Mouse (Mus musculus): Measurements from ENCODE around the gene Rbm20. TPM values are rescaled to one million over a fixed set of nuclear protein-coding genes. Genes with fewer than 3 reads are reported as not detected.

Gene Rbm20
- polyA plus RNA-seq, 1 experiment from 2014 or later = 0.62 TPM

DNA sequence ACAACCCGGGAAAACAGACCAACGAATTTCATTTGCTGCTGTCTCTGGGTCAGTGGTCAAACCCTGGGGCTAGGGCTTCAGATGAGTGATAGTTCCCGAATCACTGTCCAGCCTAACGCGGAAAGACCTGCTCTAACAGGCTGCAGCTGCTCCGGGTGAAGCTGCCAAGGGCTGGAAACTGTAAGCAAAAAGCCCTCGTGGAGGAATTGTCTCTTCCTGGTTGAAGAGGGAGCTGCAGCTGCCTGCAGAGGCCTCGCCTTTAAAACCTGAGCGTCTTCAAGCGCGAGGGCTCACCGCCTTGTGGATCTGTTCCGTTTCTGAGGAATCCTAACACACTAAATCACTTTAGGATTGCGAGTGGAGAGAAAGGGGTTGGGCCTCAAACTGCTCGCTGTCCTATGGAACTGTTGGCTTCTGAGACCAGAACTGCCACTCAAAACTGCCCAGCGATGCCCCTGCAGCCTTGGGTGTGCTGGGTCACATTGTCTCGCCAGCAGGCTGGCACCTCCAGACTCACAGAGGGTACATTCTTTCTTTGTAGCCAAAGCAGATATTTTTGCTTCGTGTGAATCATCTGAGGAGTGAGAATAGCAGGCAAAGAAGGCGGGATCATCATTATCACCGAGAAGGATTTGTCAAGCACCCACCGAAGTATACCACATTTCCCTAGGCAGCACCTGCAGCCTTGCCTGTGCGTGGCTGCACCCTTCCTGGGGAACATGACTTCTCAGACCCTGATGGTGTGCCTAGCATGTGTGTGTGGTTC lies 74.5 kb downstream of the Rbm20 start:
- Histone ChIP-seq H3K4me2 (ENCODE audit: low read length) (no peak overlapping the region), H3K4me1 (replicated peaks; ENCODE audit: control insufficient read depth, insufficient read depth, low read length) (peaks cover 5% of the 10 kb centered on the region; the same call in 1 of the 2 replicates), H3K27me3 (replicated peaks; ENCODE audit: control insufficient read depth, insufficient read depth, low read length) (no peaks in the 10 kb centered on the region), H3K9me3 (ENCODE audit: control insufficient read depth, low read length) (0 out of 2 replicates have a peak, but pooled peaks cover 3% of the 10 kb centered on the region), H3K4me3 (ENCODE audit: low read depth, low read length) (no peak overlapping the region), H3K27ac (ENCODE audit: low read depth) (no peak overlapping the region), H3K9ac (ENCODE audit: low read length) (no peak overlapping the region), H3K36me3 (ENCODE audit: control insufficient read depth, insufficient read depth, low read length) (no peaks in the 10 kb centered on the region)
- no peak for DNase-seq (ENCODE audit: low spot score)
- ATAC-seq (replicated peaks; ENCODE audit: low FRiP score, low TSS enrichment, low read depth) = no peak
- WGBS = 54% methylated on average over 22 of the region's 22 CpGs

DNA sequence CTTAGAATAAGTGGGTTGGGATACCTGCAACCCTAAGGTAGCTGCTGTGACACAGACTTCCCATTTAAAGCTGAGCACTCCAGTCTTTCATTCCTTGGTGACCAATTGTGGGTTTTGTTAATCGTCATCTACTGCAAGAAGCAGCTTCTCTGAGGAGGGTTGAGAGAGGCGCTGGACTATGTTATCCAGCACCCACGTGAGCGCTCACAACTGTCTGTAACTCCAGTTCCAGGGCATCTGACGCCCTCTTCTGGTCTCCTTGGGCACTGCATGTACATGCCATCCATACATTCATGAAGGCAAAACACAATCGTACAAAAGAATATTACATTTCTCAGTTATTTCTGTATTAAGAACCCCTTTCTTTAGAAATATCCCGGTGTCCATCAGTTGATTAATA lies 75.9 kb downstream of the Rbm20 start:
- DNase-seq (ENCODE audit: low spot score) (no peak), ATAC-seq (replicated peaks; ENCODE audit: low FRiP score, low TSS enrichment, low read depth) (no peak)
- Histone ChIP-seq H3K27ac (ENCODE audit: low read depth) (no peak overlapping the region), H3K36me3 (ENCODE audit: control insufficient read depth, insufficient read depth, low read length) (no peaks in the 10 kb centered on the region), H3K4me2 (ENCODE audit: low read length) (no peak overlapping the region), H3K4me1 (replicated peaks; ENCODE audit: control insufficient read depth, insufficient read depth, low read length) (peaks cover 5% of the 10 kb centered on the region; the same call in 1 of the 2 replicates), H3K27me3 (replicated peaks; ENCODE audit: control insufficient read depth, insufficient read depth, low read length) (no peaks in the 10 kb centered on the region), H3K9ac (ENCODE audit: low read length) (no peak overlapping the region), H3K9me3 (ENCODE audit: control insufficient read depth, low read length) (0 out of 2 replicates have a peak, but pooled peaks cover 4% of the 10 kb centered on the region), H3K4me3 (ENCODE audit: low read depth, low read length) (no peak overlapping the region)
- 64% methylated on average over 7 of the region's 7 CpGs for WGBS

DNA sequence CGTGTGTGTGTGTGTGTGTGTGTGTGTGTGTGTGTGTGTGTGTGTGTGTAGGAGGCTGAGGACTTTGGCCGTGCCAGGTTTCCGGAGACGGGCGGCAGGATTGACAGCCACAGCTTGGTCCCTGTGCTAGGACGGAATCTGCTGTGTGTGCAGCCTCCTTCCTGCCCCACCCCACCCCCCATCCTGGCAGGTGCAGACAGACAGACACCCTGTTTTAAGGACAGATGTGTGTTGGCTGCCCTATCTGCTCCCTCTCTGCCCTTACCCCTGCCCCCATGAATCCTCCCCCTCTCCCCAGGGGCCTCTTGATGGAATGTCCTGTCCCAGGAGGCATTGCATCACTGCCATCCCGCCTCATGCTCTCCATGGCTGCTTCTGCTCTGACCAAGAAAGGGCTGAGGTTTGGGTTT lies 77.3 kb downstream of the Rbm20 start:
- Histone ChIP-seq H3K4me1 (replicated peaks; ENCODE audit: control insufficient read depth, insufficient read depth, low read length) (peaks cover 5% of the 10 kb centered on the region; the same call in 1 of the 2 replicates), H3K9me3 (ENCODE audit: control insufficient read depth, low read length) (0 out of 2 replicates have a peak, but pooled peaks cover 4% of the 10 kb centered on the region), H3K4me3 (ENCODE audit: low read depth, low read length) (no peak overlapping the region), H3K27me3 (replicated peaks; ENCODE audit: control insufficient read depth, insufficient read depth, low read length) (no peaks in the 10 kb centered on the region), H3K4me2 (ENCODE audit: low read length) (no peak overlapping the region), H3K9ac (ENCODE audit: low read length) (no peak overlapping the region), H3K36me3 (ENCODE audit: control insufficient read depth, insufficient read depth, low read length) (no peaks in the 10 kb centered on the region), H3K27ac (ENCODE audit: low read depth) (no peak overlapping the region)
- ATAC-seq (replicated peaks; ENCODE audit: low FRiP score, low TSS enrichment, low read depth) (no peak), DNase-seq (ENCODE audit: low spot score) (no peak)
- 50% methylated on average over 7 of the region's 7 CpGs for WGBS

DNA sequence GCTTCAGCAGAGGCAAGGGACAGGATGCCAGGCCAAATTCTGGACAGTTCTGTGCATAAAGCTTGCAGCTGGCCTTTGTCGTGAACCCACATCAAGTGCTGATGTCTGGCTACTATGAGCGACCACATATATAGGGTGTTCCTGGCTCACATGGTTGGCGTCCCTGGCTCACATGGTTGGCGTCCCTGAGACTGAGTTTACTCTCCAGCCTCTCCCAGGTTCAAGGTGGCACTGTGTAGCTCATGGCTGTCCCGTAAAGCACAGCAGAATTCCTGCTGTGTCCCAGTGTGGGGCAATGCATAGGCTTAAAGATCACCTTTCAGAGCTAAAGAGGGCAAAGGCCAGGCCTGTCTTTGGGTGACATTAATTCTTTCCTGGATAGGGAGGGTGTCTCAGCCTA lies 78.2 kb downstream of the Rbm20 start:
- DNase-seq (ENCODE audit: low spot score) (no peak), ATAC-seq (replicated peaks; ENCODE audit: low FRiP score, low TSS enrichment, low read depth) (no peak)
- H3K4me2 ChIP-seq (ENCODE audit: low read length) = no peak overlapping the region
- H3K36me3 ChIP-seq (ENCODE audit: control insufficient read depth, insufficient read depth, low read length) = no peaks in the 10 kb centered on the region
- no peaks in the 10 kb centered on the region for H3K27me3 ChIP-seq (replicated peaks; ENCODE audit: control insufficient read depth, insufficient read depth, low read length)
- WGBS = 73% methylated on average over 5 of the region's 5 CpGs
- 0 out of 2 replicates have a peak, but pooled peaks cover 4% of the 10 kb centered on the region for H3K9me3 ChIP-seq (ENCODE audit: control insufficient read depth, low read length)
- H3K4me3 ChIP-seq (ENCODE audit: low read depth, low read length) = no peak overlapping the region
- no peak overlapping the region for H3K9ac ChIP-seq (ENCODE audit: low read length)
- no peak overlapping the region for H3K27ac ChIP-seq (ENCODE audit: low read depth)
- H3K4me1 ChIP-seq (replicated peaks; ENCODE audit: control insufficient read depth, insufficient read depth, low read length) = peaks cover 5% of the 10 kb centered on the region; the same call in 1 of the 2 replicates

DNA sequence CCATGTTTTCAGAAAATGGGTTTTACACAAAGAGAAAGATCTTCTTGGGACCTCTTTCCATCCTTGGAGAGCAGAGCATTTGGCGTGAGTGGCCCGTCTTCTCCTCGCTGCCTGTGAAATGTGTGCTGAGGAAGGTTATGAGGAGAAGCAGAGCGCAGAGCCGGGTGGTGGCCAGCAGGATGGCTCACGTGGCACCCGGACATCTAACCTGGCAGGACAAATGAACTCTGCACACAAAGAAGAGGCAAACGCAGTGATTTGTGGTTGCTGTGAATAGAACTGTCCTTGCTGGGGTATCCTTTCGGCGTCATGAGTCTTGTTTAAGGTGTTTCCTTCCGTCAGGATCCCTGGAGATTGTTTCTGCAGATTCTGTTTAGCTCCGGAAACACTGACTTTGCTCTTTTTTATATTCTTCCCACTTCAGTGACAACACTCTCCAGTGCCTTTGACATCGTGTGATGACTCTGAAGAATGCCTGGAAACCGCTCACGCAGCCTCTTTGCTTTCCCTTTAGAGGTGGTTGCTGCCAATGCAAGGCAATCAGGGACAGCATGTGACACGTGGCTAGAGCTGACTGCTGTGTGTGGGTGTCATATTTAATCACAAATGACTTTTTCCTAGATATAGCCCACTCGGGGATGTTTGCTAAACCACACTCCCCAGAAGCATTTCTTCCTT lies 80.5 kb downstream of the Rbm20 start:
- 87% methylated on average over 17 of the region's 17 CpGs for whole genome bisulfite sequencing
- DNase-seq (ENCODE audit: low spot score) (no peak), ATAC-seq (replicated peaks; ENCODE audit: low FRiP score, low TSS enrichment, low read depth) (no peak)
- Histone ChIP-seq H3K9me3 (ENCODE audit: control insufficient read depth, low read length) (0 out of 2 replicates have a peak, but pooled peaks cover 4% of the 10 kb centered on the region), H3K4me3 (ENCODE audit: low read depth, low read length) (no peak overlapping the region), H3K27ac (ENCODE audit: low read depth) (no peak overlapping the region), H3K4me2 (ENCODE audit: low read length) (no peak overlapping the region), H3K36me3 (ENCODE audit: control insufficient read depth, insufficient read depth, low read length) (no peaks in the 10 kb centered on the region), H3K4me1 (replicated peaks; ENCODE audit: control insufficient read depth, insufficient read depth, low read length) (peaks cover 5% of the 10 kb centered on the region; the same call in 1 of the 2 replicates), H3K9ac (ENCODE audit: low read length) (no peak overlapping the region), H3K27me3 (replicated peaks; ENCODE audit: control insufficient read depth, insufficient read depth, low read length) (no peaks in the 10 kb centered on the region)

DNA sequence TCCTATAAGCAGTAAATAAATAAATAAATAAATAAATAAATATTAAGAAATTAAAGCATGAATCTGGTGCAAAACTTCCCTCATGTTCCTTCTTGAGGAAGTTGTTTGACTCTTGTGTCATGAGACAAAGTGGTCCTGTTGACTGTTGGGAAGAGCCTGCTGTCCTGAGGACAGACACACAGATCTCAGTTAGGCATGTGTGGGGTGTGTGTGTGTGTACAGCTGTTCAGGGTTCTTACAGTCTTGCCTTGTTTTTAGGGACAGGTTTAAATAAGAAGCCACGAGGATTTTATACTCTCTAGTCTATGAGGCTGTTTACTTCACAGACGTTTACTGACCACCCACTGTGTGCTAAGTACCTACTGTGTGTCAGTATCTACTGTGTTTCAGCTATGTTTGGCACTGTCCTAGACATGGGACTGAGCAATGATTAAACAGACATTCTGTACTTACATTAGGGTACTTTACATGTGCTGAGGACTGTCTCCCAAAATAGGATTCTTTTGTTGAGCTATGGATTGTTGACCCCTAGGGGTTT lies 81.8 kb downstream of the Rbm20 start:
- no peak for DNase-seq (ENCODE audit: low spot score)

GRCm38 (mm10) chr19:53760125-53761101 lies 83.3 kb downstream of the Rbm20 start:
- ATAC-seq (replicated peaks; ENCODE audit: low FRiP score, low TSS enrichment, low read depth) (no peak), DNase-seq (ENCODE audit: low spot score) (no peak)
- Histone ChIP-seq H3K27me3 (replicated peaks; ENCODE audit: control insufficient read depth, insufficient read depth, low read length) (no peaks in the 10 kb centered on the region), H3K36me3 (ENCODE audit: control insufficient read depth, insufficient read depth, low read length) (no peaks in the 10 kb centered on the region), H3K27ac (ENCODE audit: low read depth) (no peak overlapping the region), H3K9ac (ENCODE audit: low read length) (no peak overlapping the region), H3K4me3 (ENCODE audit: low read depth, low read length) (no peak overlapping the region), H3K4me1 (replicated peaks; ENCODE audit: control insufficient read depth, insufficient read depth, low read length) (no peaks in the 10 kb centered on the region), H3K4me2 (ENCODE audit: low read length) (no peak overlapping the region), H3K9me3 (ENCODE audit: control insufficient read depth, low read length) (0 out of 2 replicates have a peak, but pooled peaks cover 4% of the 10 kb centered on the region)
- WGBS = 83% methylated on average over 17 of the region's 17 CpGs

More for the DNA sequence above, 81.8 kb downstream of the Rbm20 start:
- H3K4me3 ChIP-seq (ENCODE audit: low read depth, low read length) = no peak overlapping the region
- H3K27me3 ChIP-seq (replicated peaks; ENCODE audit: control insufficient read depth, insufficient read depth, low read length) = no peaks in the 10 kb centered on the region
- H3K4me2 ChIP-seq (ENCODE audit: low read length) = no peak overlapping the region
- peaks cover 5% of the 10 kb centered on the region; the same call in 1 of the 2 replicates for H3K4me1 ChIP-seq (replicated peaks; ENCODE audit: control insufficient read depth, insufficient read depth, low read length)
- H3K9me3 ChIP-seq (ENCODE audit: control insufficient read depth, low read length) = 0 out of 2 replicates have a peak, but pooled peaks cover 4% of the 10 kb centered on the region
- WGBS = 72% methylated on average over 2 of the region's 2 CpGs
- no peaks in the 10 kb centered on the region for H3K36me3 ChIP-seq (ENCODE audit: control insufficient read depth, insufficient read depth, low read length)
- ATAC-seq (replicated peaks; ENCODE audit: low FRiP score, low TSS enrichment, low read depth) = no peak
- no peak overlapping the region for H3K9ac ChIP-seq (ENCODE audit: low read length)
- H3K27ac ChIP-seq (ENCODE audit: low read depth) = no peak overlapping the region
